Mouse (Mus musculus): ENCODE measurements around the gene Pogk. TPM values are rescaled to one million over a fixed set of nuclear protein-coding genes. Genes with fewer than 3 reads are reported as not detected.

Pogk gene
- polyA plus RNA-seq, 1 experiment = 2.0 TPM

GRCm38 (mm10) chr1:166395661-166396060 is 14.0 kb downstream of the Pogk start:
- H3K9ac ChIP-seq (ENCODE audit: low read depth, poor library complexity, severe bottlenecking) = no peak overlapping the region
- no peaks in the 10 kb centered on the region for H3K27me3 ChIP-seq (ENCODE audit: control insufficient read depth, insufficient read depth, low read length, poor library complexity, severe bottlenecking)
- TF ChIP-seq POLR2A (IDR thresholded peaks at IDR 0.05; ENCODE audit: insufficient read depth, low read length) = no peak
- no peaks in the 10 kb centered on the region for H3K4me1 ChIP-seq (ENCODE audit: control insufficient read depth, insufficient read depth, low read length)
- H3K9me3 ChIP-seq (replicated peaks; ENCODE audit: control insufficient read depth, insufficient read depth, low read length, poor library complexity, severe bottlenecking) = no peaks in the 10 kb centered on the region
- H3K36me3 ChIP-seq (ENCODE audit: control insufficient read depth, insufficient read depth, low read length, poor library complexity, severe bottlenecking) = no peaks in the 10 kb centered on the region
- H3K4me3 ChIP-seq (ENCODE audit: low read depth, low read length) = no peak overlapping the region
- H3K27ac ChIP-seq (ENCODE audit: insufficient read depth, low read length) = no peak overlapping the region

- TF ChIP-seq POLR2A (IDR thresholded peaks at IDR 0.05; ENCODE audit: insufficient read depth, low read length) (no peak), EP300 (IDR thresholded peaks at IDR 0.05; ENCODE audit: insufficient read depth, low read depth, low read length) (no peak), CTCF (IDR thresholded peaks at IDR 0.05; ENCODE audit: low read depth, low read length) (no peak)
Measured at GRCm38 (mm10) chr1:166394770-166395169, 14.9 kb downstream of the Pogk start.

GRCm38 (mm10) chr1:166391671-166392070 is 18.0 kb downstream of the Pogk start:
- Histone ChIP-seq H3K36me3 (ENCODE audit: control insufficient read depth, insufficient read depth, low read length, poor library complexity, severe bottlenecking) (0 out of 2 replicates have a peak, but pooled peaks cover 2% of the 10 kb centered on the region), H3K27me3 (ENCODE audit: control insufficient read depth, insufficient read depth, low read length, poor library complexity, severe bottlenecking) (no peaks in the 10 kb centered on the region), H3K4me3 (ENCODE audit: low read depth, low read length) (no peak overlapping the region), H3K9ac (ENCODE audit: low read depth, poor library complexity, severe bottlenecking) (no peak overlapping the region), H3K4me1 (ENCODE audit: control insufficient read depth, insufficient read depth, low read length) (no peaks in the 10 kb centered on the region), H3K27ac (ENCODE audit: insufficient read depth, low read length) (no peak overlapping the region), H3K9me3 (replicated peaks; ENCODE audit: control insufficient read depth, insufficient read depth, low read length, poor library complexity, severe bottlenecking) (no peaks in the 10 kb centered on the region)
- no peak for TF ChIP-seq CTCF (IDR thresholded peaks at IDR 0.05; ENCODE audit: low read depth, low read length)
- TF ChIP-seq POLR2A (IDR thresholded peaks at IDR 0.05; ENCODE audit: insufficient read depth, low read length) = no peak
- TF ChIP-seq EP300 (IDR thresholded peaks at IDR 0.05; ENCODE audit: insufficient read depth, low read depth, low read length) = no peak

More at GRCm38 (mm10) chr1:166394770-166395169, 14.9 kb downstream of the Pogk start:
- Histone ChIP-seq H3K9me3 (replicated peaks; ENCODE audit: control insufficient read depth, insufficient read depth, low read length, poor library complexity, severe bottlenecking) (no peaks in the 10 kb centered on the region), H3K4me1 (ENCODE audit: control insufficient read depth, insufficient read depth, low read length) (no peaks in the 10 kb centered on the region), H3K9ac (ENCODE audit: low read depth, poor library complexity, severe bottlenecking) (no peak overlapping the region), H3K4me3 (ENCODE audit: low read depth, low read length) (no peak overlapping the region), H3K27me3 (ENCODE audit: control insufficient read depth, insufficient read depth, low read length, poor library complexity, severe bottlenecking) (no peaks in the 10 kb centered on the region), H3K36me3 (ENCODE audit: control insufficient read depth, insufficient read depth, low read length, poor library complexity, severe bottlenecking) (no peaks in the 10 kb centered on the region), H3K27ac (ENCODE audit: insufficient read depth, low read length) (no peak overlapping the region)

GRCm38 (mm10) chr1:166389406-166390125 is 20.1 kb downstream of the Pogk start:
- no peak for TF ChIP-seq EP300 (IDR thresholded peaks at IDR 0.05; ENCODE audit: insufficient read depth, low read depth, low read length)
- TF ChIP-seq CTCF (IDR thresholded peaks at IDR 0.05; ENCODE audit: low read depth, low read length) = no peak
- TF ChIP-seq POLR2A (IDR thresholded peaks at IDR 0.05; ENCODE audit: insufficient read depth, low read length) = no peak
- Histone ChIP-seq H3K9me3 (replicated peaks; ENCODE audit: control insufficient read depth, insufficient read depth, low read length, poor library complexity, severe bottlenecking) (no peaks in the 10 kb centered on the region), H3K4me3 (ENCODE audit: low read depth, low read length) (no peak overlapping the region), H3K27me3 (ENCODE audit: control insufficient read depth, insufficient read depth, low read length, poor library complexity, severe bottlenecking) (no peaks in the 10 kb centered on the region), H3K36me3 (ENCODE audit: control insufficient read depth, insufficient read depth, low read length, poor library complexity, severe bottlenecking) (0 out of 2 replicates have a peak, but pooled peaks cover 2% of the 10 kb centered on the region), H3K9ac (ENCODE audit: low read depth, poor library complexity, severe bottlenecking) (no peak overlapping the region), H3K4me1 (ENCODE audit: control insufficient read depth, insufficient read depth, low read length) (no peaks in the 10 kb centered on the region), H3K27ac (ENCODE audit: insufficient read depth, low read length) (no peak overlapping the region)

GRCm38 (mm10) chr1:166388511-166388910 is 21.2 kb downstream of the Pogk start:
- Histone ChIP-seq H3K9ac (ENCODE audit: low read depth, poor library complexity, severe bottlenecking) (no peak overlapping the region), H3K27me3 (ENCODE audit: control insufficient read depth, insufficient read depth, low read length, poor library complexity, severe bottlenecking) (no peaks in the 10 kb centered on the region), H3K27ac (ENCODE audit: insufficient read depth, low read length) (no peak overlapping the region), H3K36me3 (ENCODE audit: control insufficient read depth, insufficient read depth, low read length, poor library complexity, severe bottlenecking) (0 out of 2 replicates have a peak, but pooled peaks cover 2% of the 10 kb centered on the region), H3K4me3 (ENCODE audit: low read depth, low read length) (no peak overlapping the region), H3K9me3 (replicated peaks; ENCODE audit: control insufficient read depth, insufficient read depth, low read length, poor library complexity, severe bottlenecking) (no peaks in the 10 kb centered on the region), H3K4me1 (ENCODE audit: control insufficient read depth, insufficient read depth, low read length) (no peaks in the 10 kb centered on the region)
- no peak for TF ChIP-seq CTCF (IDR thresholded peaks at IDR 0.05; ENCODE audit: low read depth, low read length)
- no peak for TF ChIP-seq EP300 (IDR thresholded peaks at IDR 0.05; ENCODE audit: insufficient read depth, low read depth, low read length)
- no peak for TF ChIP-seq POLR2A (IDR thresholded peaks at IDR 0.05; ENCODE audit: insufficient read depth, low read length)

- no peaks in the 10 kb centered on the region for H3K4me1 ChIP-seq (ENCODE audit: control insufficient read depth, insufficient read depth, low read length)
- no peaks in the 10 kb centered on the region for H3K27me3 ChIP-seq (ENCODE audit: control insufficient read depth, insufficient read depth, low read length, poor library complexity, severe bottlenecking)
- H3K9ac ChIP-seq (ENCODE audit: low read depth, poor library complexity, severe bottlenecking) = no peak overlapping the region
- TF ChIP-seq EP300 (IDR thresholded peaks at IDR 0.05; ENCODE audit: insufficient read depth, low read depth, low read length) = no peak
- no peak for TF ChIP-seq CTCF (IDR thresholded peaks at IDR 0.05; ENCODE audit: low read depth, low read length)
- no peak for TF ChIP-seq POLR2A (IDR thresholded peaks at IDR 0.05; ENCODE audit: insufficient read depth, low read length)
- H3K27ac ChIP-seq (ENCODE audit: insufficient read depth, low read length) = no peak overlapping the region
- H3K36me3 ChIP-seq (ENCODE audit: control insufficient read depth, insufficient read depth, low read length, poor library complexity, severe bottlenecking) = 0 out of 2 replicates have a peak, but pooled peaks cover 2% of the 10 kb centered on the region
- no peak overlapping the region for H3K4me3 ChIP-seq (ENCODE audit: low read depth, low read length)
- H3K9me3 ChIP-seq (replicated peaks; ENCODE audit: control insufficient read depth, insufficient read depth, low read length, poor library complexity, severe bottlenecking) = no peaks in the 10 kb centered on the region
Measured at GRCm38 (mm10) chr1:166385431-166385830, 24.2 kb downstream of the Pogk start.
